Mouse (Mus musculus): ENCODE measurements around the gene Cd93.

Cd93 gene

GRCm38 (mm10) chr2:148443249-148443958 is at the start of gene Cd93:
Gene Cd93, minus strand, starts transcription at chr2:148443563.
- DNase-seq (ENCODE audit: low read depth, low spot score) = no peak

GRCm38 (mm10) chr2:148492108-148492507 is 48.7 kb upstream of the Cd93 start:
- DNase-seq (ENCODE audit: low read depth, low spot score) = no peak

GRCm38 (mm10) chr2:148490150-148490549 is 46.8 kb upstream of the Cd93 start:
- no peak for DNase-seq (ENCODE audit: low read depth, low spot score)

DNA sequence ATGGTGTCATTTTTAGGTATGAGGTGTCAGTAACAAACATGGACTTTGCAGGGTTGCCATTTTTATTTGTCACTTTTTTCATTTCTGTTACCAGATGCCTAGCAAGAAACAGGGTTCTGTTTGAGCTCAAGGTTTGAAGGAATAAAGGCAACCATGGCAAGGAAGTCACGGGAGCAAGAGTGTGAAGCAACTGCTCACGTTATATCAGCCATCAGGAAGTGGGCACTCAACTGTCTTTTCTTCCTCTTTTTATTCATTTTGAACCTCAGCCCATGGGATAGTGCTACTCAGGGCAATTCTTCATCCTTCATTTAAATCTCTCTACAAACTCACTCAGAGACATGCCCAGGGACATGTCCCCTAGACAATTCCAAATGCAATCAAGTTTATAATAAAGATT is 45.5 kb upstream of the Cd93 start:
- no peak for DNase-seq (ENCODE audit: low read depth, low spot score)

DNA sequence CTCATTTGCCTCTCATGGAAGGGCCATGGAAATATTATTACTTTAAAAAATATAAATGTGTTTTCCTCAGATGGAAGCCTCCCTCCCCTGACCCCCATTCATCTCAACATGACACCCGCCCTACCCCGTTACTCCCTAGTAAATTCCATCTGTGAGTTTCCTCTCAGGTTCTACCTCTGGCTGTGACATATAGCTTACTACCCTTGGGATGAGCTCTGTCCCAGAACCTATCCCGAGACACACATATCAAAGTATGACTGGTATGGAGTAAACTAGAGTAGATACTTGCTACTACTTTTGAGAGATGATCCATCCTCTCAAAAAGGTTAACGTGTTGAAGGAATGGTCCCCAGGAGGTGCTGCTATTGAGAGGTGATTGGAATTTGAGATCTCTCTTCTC is 42.2 kb upstream of the Cd93 start:
- no peak for DNase-seq (ENCODE audit: low read depth, low spot score)

DNA sequence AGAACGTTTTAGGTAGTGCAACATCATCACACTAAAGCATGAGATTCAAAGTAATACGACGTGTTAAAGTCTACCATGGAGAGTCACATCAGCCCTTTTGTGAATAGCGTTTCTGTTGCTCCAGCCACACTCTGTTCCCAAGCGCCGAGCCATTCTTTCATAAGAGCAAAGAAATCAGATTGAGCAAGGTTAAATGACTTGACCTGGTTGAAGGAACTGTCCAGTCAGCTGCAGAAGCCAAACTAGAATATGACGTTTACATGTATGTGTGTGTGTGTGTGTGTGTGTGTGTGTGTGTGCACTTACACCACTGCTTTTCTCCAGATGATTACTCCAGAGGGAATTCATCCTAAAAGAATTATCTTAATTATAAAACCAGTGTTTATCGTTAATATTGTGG is 37.0 kb upstream of the Cd93 start:
- no peak for DNase-seq (ENCODE audit: low read depth, low spot score)

GRCm38 (mm10) chr2:148478141-148478701 is 34.9 kb upstream of the Cd93 start:
- peak; percentile 3 for DNase-seq (ENCODE audit: low read depth, low spot score)

DNA sequence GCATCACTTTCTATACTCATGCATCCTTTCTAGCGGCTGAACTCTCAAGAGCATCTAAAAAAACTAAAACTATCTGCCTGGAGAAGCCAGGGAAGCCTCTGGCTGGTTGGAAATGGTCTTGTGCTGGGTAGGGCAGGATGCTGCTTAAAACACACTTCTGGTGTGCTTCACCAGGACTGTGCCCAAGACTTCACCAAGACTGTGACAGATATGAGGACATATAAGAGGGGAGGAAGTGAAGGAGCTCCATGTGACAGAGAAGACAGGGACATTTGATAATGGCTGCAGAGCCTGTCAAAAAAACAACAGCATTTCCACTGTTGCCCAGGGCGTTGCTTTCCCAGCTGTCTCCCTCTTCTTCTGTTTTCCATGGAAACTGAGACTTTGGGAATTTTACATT is 34.0 kb upstream of the Cd93 start:
- DNase-seq (ENCODE audit: low read depth, low spot score) = no peak

DNA sequence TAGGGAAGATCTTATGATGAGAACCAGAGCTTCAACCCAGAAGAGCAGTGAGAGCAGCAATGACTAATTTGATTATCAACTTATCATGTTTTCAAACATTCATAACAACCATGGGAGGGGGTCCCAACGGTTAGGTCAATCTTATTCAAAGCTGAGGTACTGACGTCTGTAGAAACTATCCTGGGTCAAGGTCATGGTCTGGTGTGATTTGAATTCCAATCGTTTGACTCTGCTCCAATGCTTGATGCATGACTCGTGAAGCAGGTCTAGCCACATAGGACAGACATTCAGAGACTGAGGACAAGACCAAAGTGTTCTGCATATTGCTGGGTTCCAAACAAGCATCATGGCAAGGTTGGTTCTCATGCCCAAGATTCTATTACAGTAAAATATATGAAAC is 33.2 kb upstream of the Cd93 start:
- no peak for DNase-seq (ENCODE audit: low read depth, low spot score)

DNA sequence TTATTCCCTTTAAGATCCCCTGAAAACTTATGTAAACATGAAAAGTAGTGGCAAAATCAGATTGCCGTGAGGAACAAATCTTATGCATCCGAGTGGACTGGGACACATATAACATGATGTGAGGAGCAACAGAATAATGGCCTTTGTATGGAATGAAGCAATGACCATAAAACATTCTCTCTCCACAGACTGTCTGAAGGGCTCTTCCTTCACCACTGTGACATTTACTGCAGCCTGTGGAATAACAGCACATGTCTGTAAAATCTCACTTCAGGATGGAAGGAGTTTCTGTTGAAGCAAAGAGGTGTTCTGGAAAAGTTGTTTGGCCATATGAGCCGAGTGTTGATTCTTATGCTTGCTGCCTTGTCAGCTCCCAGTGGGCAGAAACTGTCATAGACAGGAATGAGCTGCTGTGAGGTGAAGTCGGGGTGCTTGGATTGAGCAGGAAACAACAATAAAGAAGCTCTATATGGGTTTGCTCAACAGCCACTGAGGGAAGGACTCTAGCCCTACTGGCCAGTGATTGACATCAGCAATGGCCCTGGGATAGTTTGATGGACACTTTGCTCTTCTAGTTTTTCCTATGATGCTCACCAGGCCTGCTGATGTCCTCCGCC is 32.6 kb upstream of the Cd93 start:
- no peak for DNase-seq (ENCODE audit: low read depth, low spot score)

GRCm38 (mm10) chr2:148469341-148470238 is 26.2 kb upstream of the Cd93 start:
- DNase-seq (ENCODE audit: low read depth, low spot score) = no peak

- DNase-seq (ENCODE audit: low read depth, low spot score) = no peak
These were observed 24.6 kb upstream of the Cd93 start for GRCm38 (mm10) chr2:148467921-148468440.

- no peak for DNase-seq (ENCODE audit: low read depth, low spot score)
These were observed 12.0 kb upstream of the Cd93 start for GRCm38 (mm10) chr2:148455341-148455740.

GRCm38 (mm10) chr2:148454014-148454542 is 10.7 kb upstream of the Cd93 start:
- no peak for DNase-seq (ENCODE audit: low read depth, low spot score)

- DNase-seq (ENCODE audit: low read depth, low spot score) = no peak
These were observed 9.7 kb upstream of the Cd93 start for GRCm38 (mm10) chr2:148453061-148453460.

- DNase-seq (ENCODE audit: low read depth, low spot score) = no peak
These were observed 8.1 kb upstream of the Cd93 start for GRCm38 (mm10) chr2:148451498-148451897.

GRCm38 (mm10) chr2:148450616-148451015 is 7.3 kb upstream of the Cd93 start:
- no peak for DNase-seq (ENCODE audit: low read depth, low spot score)

DNA sequence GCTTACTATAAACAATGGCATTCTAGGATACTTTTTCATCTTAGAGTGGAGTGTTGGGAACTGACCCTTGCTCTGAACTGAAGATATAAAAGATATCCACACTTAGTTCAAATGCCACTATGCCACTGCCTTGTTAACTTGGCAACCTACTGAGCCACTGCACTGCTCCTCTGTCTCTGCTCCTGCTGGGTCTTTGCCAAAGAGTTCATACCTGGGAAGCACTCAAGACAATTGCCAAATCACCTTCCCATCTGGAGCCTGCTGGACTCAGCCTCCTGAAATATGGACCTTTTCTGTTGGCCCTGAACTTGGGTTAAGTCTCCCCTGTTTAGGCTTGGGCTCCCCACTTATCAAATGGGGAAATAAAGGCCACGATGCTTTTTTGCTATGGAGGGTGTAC is 6.3 kb upstream of the Cd93 start:
- no peak for DNase-seq (ENCODE audit: low read depth, low spot score)

DNA sequence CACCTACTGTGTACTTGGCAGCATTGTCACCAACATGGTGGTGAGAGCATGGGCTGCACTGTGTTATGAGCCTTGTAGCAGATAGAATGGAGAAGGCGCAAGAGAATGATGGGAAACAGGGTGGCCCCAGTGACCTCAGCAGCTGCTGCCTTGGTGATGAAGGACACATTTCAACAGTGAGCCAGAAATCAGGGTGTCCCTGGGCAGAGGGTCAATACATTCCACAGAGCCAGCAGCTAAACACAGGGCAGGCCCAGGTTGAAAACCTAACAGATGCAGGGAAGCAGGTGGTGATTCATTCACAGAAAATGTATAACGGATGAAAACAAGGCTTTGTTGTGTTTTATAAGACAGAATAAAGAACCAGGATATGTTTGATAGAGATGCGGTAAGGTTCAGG is 3.1 kb upstream of the Cd93 start:
- no peak for DNase-seq (ENCODE audit: low read depth, low spot score)

- no peak for DNase-seq (ENCODE audit: low read depth, low spot score)
These were observed 2.3 kb upstream of the Cd93 start for GRCm38 (mm10) chr2:148445616-148446015.

DNA sequence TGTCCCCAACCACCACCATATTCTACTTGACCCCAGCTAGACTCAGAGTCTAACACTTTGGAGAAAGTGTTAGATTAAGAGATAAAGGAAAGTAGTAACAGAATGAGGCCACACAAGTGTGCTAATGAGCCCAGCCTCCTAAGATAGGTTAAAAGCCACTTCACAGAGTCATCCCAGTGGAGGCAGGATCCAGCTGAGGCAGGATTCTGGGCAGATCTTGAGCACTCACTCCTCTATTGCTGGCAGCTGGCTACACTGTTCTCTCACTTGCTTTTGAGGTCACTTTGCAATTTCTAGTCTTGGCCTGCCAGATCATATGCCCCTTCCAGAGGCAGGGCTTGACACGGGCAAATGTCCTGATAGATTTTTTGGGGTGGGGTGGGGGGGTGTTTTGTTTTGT is 1.1 kb upstream of the Cd93 start:
- no peak for DNase-seq (ENCODE audit: low read depth, low spot score)

DNA sequence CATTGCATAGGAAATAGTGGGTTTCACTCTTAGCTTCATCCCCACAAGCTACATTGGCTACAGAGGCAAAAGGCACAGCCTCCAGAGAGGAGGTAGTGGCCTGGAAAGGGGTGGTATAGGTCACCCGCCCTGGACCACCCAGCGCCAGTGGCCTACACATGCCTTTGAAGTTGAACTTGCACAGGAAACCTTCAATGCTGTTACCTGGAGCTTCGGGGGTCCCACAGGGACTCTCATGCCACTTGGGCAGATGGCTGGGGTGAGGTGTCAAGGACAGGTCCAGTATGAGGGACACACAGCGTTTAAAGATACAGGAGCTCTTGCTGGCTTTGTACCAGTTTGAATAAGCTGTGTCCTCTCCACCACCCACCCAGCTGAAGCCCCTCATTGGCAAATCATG is 653 bp downstream of the Cd93 start:
- DNase-seq (ENCODE audit: low read depth, low spot score) = no peak
